Mouse (Mus musculus) liver, adult 2 months (tissue): ENCODE data around the gene B4galnt2. TPM values are rescaled to one million over a fixed set of nuclear protein-coding genes. Genes with fewer than 3 reads are reported as not detected.

Experiments
- DNase-seq: peaks from one replicate; pipeline ENCODE4 v3.0.0-alpha.2; 2011; ENCODE audit warnings: low read depth, low spot score; ENCODE audit errors: extremely low read depth
- H3K27ac ChIP-seq: fragments of 200-500 bp; replicated peaks from 2 replicates; pipeline ENCODE4 v1.5.1; 2012; ENCODE audit warnings: low read depth, mild to moderate bottlenecking, control low read depth, inconsistent platforms, low read length; ENCODE audit not compliant: insufficient read depth
- H3K27me3 ChIP-seq: fragments of 200-500 bp; 2 replicates; pipeline ENCODE4 v1.6.1; 2012; ENCODE audit warnings: mild to moderate bottlenecking, moderate library complexity, low read length, inconsistent platforms; ENCODE audit not compliant: control insufficient read depth, insufficient read depth
- H3K36me3 ChIP-seq: fragments of 200-500 bp; 2 replicates; pipeline ENCODE4 v1.6.1; 2012; ENCODE audit warnings: low read length, inconsistent platforms; ENCODE audit not compliant: control insufficient read depth, insufficient read depth
- H3K4me1 ChIP-seq: fragments of 200-500 bp; 2 replicates; pipeline ENCODE4 v1.6.1; 2011; ENCODE audit warnings: low read length; ENCODE audit not compliant: control insufficient read depth, insufficient read depth
- H3K4me3 ChIP-seq: fragments of 200-500 bp; 2 replicates; pipeline ENCODE4 v1.5.1; 2011; ENCODE audit warnings: low read depth, mild to moderate bottlenecking, control low read depth, low read length, moderate library complexity; ENCODE audit not compliant: insufficient read depth
- H3K79me2 ChIP-seq: fragments of 200-500 bp; 2 replicates; pipeline ENCODE4 v1.6.1; 2012; ENCODE audit warnings: inconsistent platforms, mild to moderate bottlenecking, low read length, moderate library complexity; ENCODE audit not compliant: control insufficient read depth, insufficient read depth
- H3K9ac ChIP-seq: fragments of 200-500 bp; 2 replicates; pipeline ENCODE4 v1.6.1; 2012; ENCODE audit warnings: low read depth, mild to moderate bottlenecking, control low read depth, inconsistent platforms, low read length
- CTCF ChIP-seq: fragments of 200-500 bp; IDR thresholded peaks from 2 replicates; pipeline ENCODE4 v1.5.1; 2011; ENCODE audit warnings: low read depth, low read length, control low read depth
- POLR2A ChIP-seq: fragments of 200-500 bp; IDR thresholded peaks from 2 replicates; pipeline ENCODE4 v1.6.1; 2011; ENCODE audit warnings: low read length, control low read depth; ENCODE audit not compliant: insufficient read depth; ENCODE audit errors: extremely low read depth
- WGBS: fragments of 180-500 bp; shearing (Covaris S2); methylation state at CpG from one replicate; pipeline ENCODE4 v1.1.7; 2018; 5-methylcytosine and 5-hydroxymethylcytosine counted together
- polyA plus RNA-seq: library from polyadenylated mRNA; depleted of rRNA; stranded (reverse); fragments of >200 nt; gene quantifications from 2 replicates; pipeline ENCODE4 v1.2.3, GENCODE M21; 2012
- total RNA-seq: library from RNA; depleted of rRNA; stranded (reverse); fragments of >200 nt; gene quantifications from 2 replicates; pipeline ENCODE4 v1.2.3, GENCODE M21; 2014

B4galnt2 gene
- total and polyA plus RNA-seq, 2 experiments: 0.37 TPM; not detected in 1

DNA sequence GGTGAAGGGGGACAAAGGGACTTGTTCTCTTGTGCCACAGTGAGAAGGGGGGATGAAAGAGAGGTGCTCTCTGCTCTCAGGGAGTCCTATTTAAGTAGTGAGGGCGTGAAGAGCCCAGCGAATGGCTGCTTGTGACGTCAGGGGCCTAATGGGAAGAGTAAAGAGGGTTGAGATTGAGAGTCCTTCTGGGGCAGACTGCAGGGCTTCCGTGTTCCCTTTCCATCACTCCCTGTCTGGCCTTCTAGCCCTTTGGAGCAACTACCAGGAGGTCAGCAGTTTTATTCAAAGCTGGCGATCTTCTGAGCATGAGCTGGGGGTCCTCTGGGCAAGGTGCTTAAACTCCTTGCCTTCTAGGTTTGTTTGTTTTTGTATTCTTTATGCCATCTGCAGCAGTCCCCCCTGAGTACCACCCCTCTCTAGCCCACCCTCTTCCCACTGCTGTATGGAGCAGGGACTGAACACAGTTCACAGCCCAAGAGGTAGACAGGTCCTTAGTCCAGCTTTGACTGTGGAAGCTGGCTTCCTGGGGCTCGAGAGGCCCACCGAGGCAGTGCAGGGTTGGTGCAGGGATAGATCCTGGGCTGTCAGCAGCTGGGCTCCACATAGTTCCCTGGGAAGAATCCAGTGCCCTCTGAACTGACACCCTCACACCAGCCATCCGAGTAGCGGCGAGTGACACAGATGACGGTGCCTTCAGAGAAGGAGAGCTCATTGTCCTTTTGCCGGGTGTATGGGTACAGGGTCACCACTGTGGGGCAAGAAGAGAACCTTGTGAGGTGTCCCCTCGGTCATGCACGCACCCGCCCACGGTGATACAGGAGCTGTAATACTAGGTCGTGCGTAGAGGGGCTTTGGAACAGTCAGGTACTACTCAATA is 82.3 kb downstream of the B4galnt2 start:
- WGBS: 66% methylated on average over 18 of the region's 18 CpGs
- no peaks in the 10 kb centered on the region for H3K79me2 ChIP-seq
- no peak for TF ChIP-seq POLR2A
- TF ChIP-seq CTCF: no peak
- H3K27me3 ChIP-seq: peaks cover 5% of the 10 kb centered on the region; the same call in 1 of the 2 replicates
- H3K27ac ChIP-seq: no peak overlapping the region
- H3K9ac ChIP-seq: no peak overlapping the region
- no peaks in the 10 kb centered on the region for H3K36me3 ChIP-seq
- H3K4me1 ChIP-seq: peaks cover 5% of the 10 kb centered on the region; the same call in 1 of the 2 replicates
- no peak for DNase-seq
- H3K4me3 ChIP-seq: no peak overlapping the region

GRCm38 (mm10) chr11:95831641-95832040 is 83.0 kb downstream of the B4galnt2 start:
- peaks cover 10% of the 10 kb centered on the region; the same call in 1 of the 2 replicates for H3K4me1 ChIP-seq
- no peak overlapping the region for H3K4me3 ChIP-seq
- H3K79me2 ChIP-seq: no peaks in the 10 kb centered on the region
- no peak overlapping the region for H3K27ac ChIP-seq
- no peak for TF ChIP-seq POLR2A
- TF ChIP-seq CTCF: peak; percentile 8; the same call in 1 of the 2 replicates
- H3K36me3 ChIP-seq: no peaks in the 10 kb centered on the region
- no peak for DNase-seq
- peaks cover 5% of the 10 kb centered on the region; the same call in 1 of the 2 replicates for H3K27me3 ChIP-seq
- no peak overlapping the region for H3K9ac ChIP-seq
- 33% methylated on average over 15 of the region's 15 CpGs for WGBS

DNA sequence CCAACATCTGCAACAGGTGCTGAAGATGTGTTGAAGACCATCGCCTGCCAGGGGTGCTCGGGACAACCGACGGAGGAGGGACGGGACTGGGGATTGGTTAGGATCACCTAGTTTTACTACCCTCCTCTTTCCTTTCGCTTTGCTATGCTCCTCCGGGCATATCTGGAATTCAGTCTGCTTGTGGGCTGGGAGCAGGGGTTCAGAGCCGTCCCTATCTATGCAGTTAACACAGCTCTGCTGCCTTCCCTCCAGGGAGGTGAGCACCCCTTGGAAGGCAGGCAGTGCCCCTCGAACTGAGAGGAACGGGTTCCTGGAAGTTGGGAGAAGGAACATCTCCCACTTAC is 83.4 kb downstream of the B4galnt2 start:
- Histone ChIP-seq H3K27ac (no peak overlapping the region), H3K4me1 (peaks cover 10% of the 10 kb centered on the region; the same call in 1 of the 2 replicates), H3K36me3 (no peaks in the 10 kb centered on the region), H3K9ac (no peak overlapping the region), H3K79me2 (no peaks in the 10 kb centered on the region), H3K4me3 (peak overlapping the region; percentile 3; the same call in 1 of the 2 replicates), H3K27me3 (peaks cover 5% of the 10 kb centered on the region; the same call in 1 of the 2 replicates)
- WGBS: 36% methylated on average over 10 of the region's 10 CpGs
- DNase-seq: no peak
- TF ChIP-seq CTCF (no peak), POLR2A (no peak)

GRCm38 (mm10) chr11:95830411-95831275 is 84.0 kb downstream of the B4galnt2 start:
- H3K27ac ChIP-seq: no peak overlapping the region
- no peaks in the 10 kb centered on the region for H3K36me3 ChIP-seq
- no peaks in the 10 kb centered on the region for H3K79me2 ChIP-seq
- H3K4me1 ChIP-seq: peaks cover 7% of the 10 kb centered on the region; the same call in 1 of the 2 replicates
- WGBS: 38% methylated on average over 80 of the region's 80 CpGs
- peaks cover 5% of the 10 kb centered on the region; the same call in 1 of the 2 replicates for H3K27me3 ChIP-seq
- H3K4me3 ChIP-seq: peak overlapping the region; percentile 3; the same call in 1 of the 2 replicates
- no peak for DNase-seq
- no peak overlapping the region for H3K9ac ChIP-seq
- TF ChIP-seq POLR2A (no peak), CTCF (no peak)

DNA sequence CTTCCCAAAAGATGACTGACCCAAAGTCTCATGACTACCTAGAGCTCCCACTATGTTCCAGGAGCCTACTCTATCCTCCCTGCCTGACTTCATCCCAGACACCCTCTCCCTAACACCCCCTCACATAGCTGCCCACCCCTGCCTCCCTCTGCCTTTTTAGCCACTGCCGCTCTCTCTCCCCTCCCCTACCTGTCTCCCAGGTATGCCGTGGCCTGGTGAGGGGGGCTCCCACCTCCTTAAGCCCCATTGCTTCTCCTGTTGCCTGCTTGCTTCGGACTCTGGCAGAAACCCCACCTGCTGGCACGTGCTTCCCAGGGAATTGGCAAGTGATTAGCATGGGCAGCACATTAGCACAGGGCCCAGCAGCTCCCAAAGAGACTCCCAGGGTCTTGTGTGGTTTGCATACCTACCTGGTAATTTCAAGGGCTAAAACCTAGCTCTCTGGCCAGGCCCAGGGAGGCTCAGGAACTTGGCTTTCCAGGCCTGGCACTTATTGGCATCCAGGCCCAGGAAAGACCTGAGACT is 85.1 kb downstream of the B4galnt2 start:
- Histone ChIP-seq H3K4me1 (peaks cover 8% of the 10 kb centered on the region), H3K27ac (no peak overlapping the region), H3K79me2 (no peaks in the 10 kb centered on the region), H3K4me3 (no peak overlapping the region), H3K27me3 (peaks cover 5% of the 10 kb centered on the region; the same call in 1 of the 2 replicates), H3K36me3 (no peaks in the 10 kb centered on the region), H3K9ac (no peak overlapping the region)
- TF ChIP-seq POLR2A: no peak
- no peak for TF ChIP-seq CTCF
- no peak for DNase-seq
- WGBS: 81% methylated on average over 4 of the region's 4 CpGs
